Mouse (Mus musculus): ENCODE measurements at regions not wholly inside any gene's neighbourhood (a gene's known extent, or its start where the extent isn't known, plus 50 kb on each side); places are given as distances from the start of the nearest gene placed in this dataset.

- TF ChIP-seq CTCF (IDR thresholded peaks at IDR 0.05; ENCODE audit: borderline replicate concordance, insufficient read depth, low read depth, low read length) (no peak), POLR2A (IDR thresholded peaks at IDR 0.05; ENCODE audit: borderline replicate concordance, insufficient read depth, low read length) (no peak)
Measured at GRCm38 (mm10) chrX:11898280-11898679, 261.9 kb downstream of the Bcor start.
